Mouse (Mus musculus) small intestine, adult 10 weeks (tissue): ENCODE data around the gene Itch. TPM values are rescaled to one million over a fixed set of nuclear protein-coding genes. Genes with fewer than 3 reads are reported as not detected.

ENCODE experiments used
- polyA plus RNA-seq: library from polyadenylated mRNA; stranded (reverse); fragments of 350-450 nt; fragmentation: Illumina TruSeq; extraction: RNeasy Lipid Tissue Mini Kit (QIAGEN cat#74804); gene quantifications from one replicate; pipeline ENCODE4 v1.2.3, GENCODE M21; 2014; ENCODE audit warnings: low replicate concordance

Gene Itch
- 143 TPM for polyA plus RNA-seq

DNA sequence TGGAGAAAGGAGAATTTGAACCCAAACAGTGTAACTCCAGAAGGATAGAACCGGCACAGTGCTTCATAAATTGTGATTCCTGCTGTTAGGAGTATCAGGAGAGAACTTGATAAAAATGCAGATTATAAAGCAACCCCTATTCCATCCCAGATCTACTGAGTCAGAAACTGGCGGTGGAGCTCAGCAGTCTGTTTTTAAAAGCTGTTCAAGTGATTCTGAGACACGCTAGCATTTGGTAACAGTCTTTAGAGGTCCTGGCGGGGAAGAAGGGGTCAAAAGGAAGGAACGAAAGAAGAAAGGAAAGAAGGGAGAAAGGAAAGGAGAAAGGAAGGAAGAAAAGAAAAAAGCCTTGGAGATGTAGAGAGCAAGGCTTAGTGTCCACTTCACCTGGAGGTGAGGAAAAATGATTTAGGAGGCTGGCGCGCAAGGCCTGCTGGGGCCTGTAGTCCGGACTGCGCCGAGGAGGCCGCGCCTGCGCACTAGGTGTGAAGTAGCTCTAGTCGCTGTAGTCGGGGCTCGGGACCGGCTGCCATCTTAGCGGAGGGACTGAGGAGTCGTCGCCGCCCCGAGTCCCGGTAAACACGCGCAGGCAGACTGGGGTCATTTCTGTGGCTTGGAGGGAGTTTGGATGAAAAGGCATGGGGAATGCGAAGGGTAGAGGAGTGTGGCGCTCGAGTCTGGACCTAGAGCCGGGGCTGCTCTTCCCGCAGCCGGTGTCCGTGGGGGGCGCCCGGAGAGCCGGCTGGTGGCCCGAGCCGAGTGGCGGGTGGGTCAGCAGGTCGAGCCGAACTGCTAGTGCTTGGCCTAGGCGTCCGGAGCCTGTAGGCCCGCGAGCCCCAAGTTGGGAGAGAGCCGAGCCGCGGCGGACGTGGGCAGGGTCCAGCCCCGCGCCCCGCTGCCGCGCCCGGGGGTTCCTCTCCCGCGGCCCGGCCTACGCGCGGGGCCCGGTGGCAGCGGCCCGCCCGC, at the start of gene Itch:
Gene Itch, plus strand, starts transcription at position 499 of the 966 bp plus-strand sequence.

DNA sequence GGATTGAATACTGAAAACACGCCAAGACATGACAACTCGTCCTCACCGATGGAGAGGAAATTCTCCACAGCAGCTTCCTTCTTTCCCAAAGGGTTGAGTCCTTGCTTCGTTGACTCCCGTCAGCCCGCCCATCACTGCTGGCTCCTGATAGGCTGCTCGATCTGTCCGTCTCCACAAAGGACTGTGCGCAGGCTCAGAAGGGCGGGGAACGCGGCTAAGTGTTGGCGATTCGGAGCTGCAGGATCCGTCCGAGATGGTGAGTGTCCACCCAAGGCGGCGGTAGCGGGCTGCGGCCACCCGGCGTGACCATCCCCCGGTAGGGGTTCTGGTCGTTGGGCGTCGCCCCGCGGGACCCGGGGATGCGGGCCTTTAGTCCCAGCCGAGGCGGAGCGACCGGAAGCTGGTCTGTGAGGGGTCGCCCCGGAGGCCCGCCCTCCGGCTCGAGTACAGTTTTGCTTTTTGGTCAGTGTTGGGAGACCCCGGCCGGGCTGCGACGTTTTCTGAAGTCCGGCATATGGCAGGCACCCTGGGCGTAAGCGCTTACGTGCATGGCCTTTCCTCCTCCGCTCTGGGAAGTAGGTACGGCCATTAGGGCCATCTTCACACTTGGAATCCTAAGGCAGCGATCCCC, 103.2 kb downstream of the Itch start, which contains the start of gene Dynlrb1:
Gene Dynlrb1, plus strand, starts transcription at position 172 of the 631 bp plus-strand sequence.

DNA sequence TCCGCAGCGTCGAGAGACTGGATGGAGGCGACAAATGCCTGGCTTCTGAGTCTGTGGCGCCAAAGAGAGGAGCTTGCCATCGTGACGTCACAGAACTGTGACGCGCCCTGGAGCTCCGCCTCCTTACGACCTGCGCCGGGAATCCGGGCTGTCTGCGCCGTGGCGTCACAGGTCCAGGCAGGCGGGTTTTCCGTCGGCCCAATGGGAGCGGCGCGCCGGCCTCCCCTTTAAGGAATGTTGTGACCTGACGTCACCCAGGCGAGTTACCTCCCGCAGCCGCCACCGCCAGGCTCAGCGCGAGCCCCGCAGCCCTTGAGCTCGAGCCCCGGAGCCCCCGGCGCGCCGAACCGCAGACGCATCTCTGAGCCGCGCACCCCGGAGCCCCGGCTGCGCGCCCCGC, 142.9 kb downstream of the Itch start, which contains the start of gene Map1lc3a:
Gene Map1lc3a, plus strand, starts transcription at position 103 of the 400 bp plus-strand sequence.

Other genes starting within 250 kb of the Itch start
- 293 TPM for gene Eif2s2, start 240.6 kb upstream of the Itch start, polyA plus RNA-seq
- gene Gm14226, start 115.2 kb upstream of the Itch start, polyA plus RNA-seq: not detected
- 52.6 TPM for gene Ahcy, start 59.0 kb upstream of the Itch start, polyA plus RNA-seq
- 206 TPM for gene Dynlrb1, start 103.0 kb downstream of the Itch start, polyA plus RNA-seq
- gene Map1lc3a, start 142.8 kb downstream of the Itch start, polyA plus RNA-seq: not detected
- gene Pigu, start 223.9 kb downstream of the Itch start, polyA plus RNA-seq: 39.4 TPM
- 79.7 TPM for gene Trp53inp2, start 247.6 kb downstream of the Itch start, polyA plus RNA-seq